Mouse (Mus musculus) embryo, embryonic 10.5 days (tissue): Measurements from ENCODE around the gene Glcci1.
"Not testable (repeated sequence)": the region's sequence is repeated elsewhere in the genome, so short reads cannot be mapped to it uniquely, and the experiment has no call there.

Experiments used
- DNase-seq: peaks from one replicate; pipeline ENCODE4 v3.0.0-alpha.2; 2015; ENCODE audit warnings: low spot score

Glcci1 gene

DNA sequence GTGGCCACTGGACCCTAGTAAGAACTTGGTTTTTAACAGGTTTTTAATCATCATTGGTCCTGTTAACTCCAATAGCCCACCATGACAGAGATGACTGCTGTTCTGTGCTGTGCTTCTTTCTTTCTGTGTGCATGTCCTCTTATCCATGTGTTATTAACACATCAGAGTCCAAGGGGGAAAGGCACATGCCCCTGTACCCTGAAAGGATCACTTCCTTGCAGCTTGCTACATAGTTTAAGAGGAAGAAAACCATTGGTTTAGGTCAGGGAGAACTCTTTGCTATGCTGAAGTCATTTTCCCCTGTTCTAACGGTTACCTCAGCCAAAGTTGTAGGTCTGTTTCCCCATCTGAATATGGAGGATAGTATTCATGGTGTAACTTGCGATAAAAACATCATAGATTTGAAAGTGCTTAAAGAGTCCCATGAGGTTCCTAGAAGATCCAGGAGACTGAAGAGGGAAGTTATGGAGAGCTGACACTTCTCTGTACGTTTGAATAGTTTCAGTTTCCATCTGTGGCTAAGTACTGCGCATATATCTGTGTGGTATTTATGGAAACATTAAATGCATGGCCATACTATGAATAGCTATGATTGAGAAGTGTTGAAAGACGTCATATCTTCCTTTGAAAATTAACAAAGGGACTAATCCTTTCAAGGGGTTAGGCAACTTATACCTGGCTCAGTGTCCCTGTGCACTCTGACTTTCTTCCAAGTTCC lies 14.1 kb upstream of the Glcci1 start:
- DNase-seq, result no peak

DNA sequence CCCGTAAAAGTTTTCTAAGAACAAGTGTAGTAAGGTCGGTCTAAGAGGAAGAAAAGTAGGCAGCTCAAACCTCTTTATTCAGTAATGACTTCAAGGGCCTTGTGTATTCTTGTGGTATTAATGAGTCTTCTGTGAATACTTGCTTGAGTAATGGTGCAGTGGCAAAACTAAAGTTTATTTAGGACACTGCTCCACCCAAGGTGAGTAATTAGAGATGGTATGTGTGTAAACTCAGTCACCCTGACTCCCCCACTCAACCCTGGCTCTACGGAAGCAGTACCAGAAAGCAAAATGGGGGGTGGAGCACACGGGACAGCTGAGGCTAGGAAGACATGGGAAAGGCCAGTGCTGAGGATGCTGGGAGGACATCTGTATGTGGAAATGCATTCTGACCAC lies 13.6 kb upstream of the Glcci1 start:
- DNase-seq, result no peak

DNA sequence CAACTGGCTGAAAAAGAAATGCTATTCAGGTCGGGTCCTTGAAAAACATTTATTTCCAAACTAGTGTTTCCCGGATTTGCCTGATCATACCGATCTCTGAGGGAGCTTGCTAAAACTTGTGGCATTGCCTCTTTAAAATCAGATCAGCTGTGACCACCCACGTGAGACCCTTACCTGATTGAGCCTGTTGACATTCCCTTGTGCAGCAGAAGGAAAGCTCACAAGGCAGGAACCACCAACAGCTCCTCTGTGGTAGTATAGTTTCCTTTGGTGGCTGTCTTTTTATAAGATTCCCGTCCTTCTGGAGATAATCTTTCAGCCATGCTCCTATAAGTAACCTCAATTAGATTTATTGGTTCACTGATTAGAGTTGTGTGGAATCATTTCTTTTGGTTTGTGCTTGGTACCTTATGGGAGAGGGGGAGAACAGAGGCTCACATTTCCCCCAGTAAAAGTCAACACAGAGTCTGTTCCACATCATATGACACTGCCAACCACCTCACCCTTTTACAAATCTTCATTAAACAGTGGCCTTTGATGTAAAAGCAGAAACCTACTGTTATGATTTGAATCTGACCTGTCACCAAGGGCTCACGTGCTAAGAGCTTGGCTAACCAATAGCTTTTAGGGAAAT lies 12.0 kb upstream of the Glcci1 start:
- DNase-seq, result no peak

DNA sequence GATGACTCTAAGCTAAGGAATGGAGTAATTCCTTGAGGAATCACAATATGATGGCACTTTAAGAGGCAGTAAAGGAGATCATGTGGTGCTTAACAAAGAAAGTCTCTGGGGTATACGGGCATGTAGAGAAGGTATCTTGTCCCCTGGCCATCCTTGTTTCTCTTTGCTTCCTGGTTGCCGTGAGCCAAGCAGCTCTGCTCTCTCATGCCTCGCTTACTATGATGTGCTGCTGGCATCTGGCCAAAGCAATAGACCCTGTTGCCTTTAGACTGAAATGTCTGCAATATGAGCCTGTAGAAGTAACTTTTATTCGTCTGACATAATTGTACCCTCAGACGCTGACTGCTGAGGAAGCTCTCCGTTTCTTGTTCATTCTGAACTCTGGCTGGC lies 11.5 kb upstream of the Glcci1 start:
- no peak for DNase-seq

DNA sequence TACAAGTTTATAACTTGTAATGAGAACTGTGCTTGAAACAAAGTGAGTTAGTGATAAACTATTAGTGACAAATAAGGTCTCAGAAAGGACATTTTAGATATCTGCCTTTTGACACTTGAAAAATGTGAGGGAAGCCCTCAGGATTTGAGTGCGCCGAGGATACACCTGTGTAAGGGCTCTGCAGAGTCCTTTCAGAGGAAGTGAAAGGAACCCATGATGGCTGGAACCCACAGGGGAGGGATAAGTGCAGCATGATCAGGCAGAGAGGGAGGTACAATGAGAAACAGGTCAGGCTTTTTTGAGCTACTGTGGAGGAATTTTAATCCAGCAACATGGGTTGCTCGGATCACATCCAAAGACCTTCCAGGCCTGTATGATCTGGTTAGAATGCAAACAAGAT lies 10.4 kb upstream of the Glcci1 start:
- no peak for DNase-seq

DNA sequence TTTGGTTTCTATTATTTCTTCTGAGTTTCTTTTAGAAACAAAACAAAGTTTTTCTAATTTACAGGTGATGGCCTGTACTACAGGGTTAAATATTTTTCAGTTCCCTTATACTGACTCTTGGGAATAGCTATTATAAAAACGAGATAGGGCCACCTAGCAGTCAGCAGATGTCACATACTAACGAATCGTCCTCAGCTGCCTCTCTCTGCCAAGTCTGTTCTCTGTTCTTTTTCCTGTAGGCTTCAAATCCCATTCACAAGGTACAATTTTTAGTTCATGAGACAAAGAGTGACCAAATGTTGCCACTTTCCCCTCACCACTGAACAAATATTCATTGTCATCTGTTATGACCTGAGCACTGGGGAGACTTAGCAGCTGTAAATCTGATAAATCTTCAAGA lies 5.4 kb upstream of the Glcci1 start:
- DNase-seq, result no peak

DNA sequence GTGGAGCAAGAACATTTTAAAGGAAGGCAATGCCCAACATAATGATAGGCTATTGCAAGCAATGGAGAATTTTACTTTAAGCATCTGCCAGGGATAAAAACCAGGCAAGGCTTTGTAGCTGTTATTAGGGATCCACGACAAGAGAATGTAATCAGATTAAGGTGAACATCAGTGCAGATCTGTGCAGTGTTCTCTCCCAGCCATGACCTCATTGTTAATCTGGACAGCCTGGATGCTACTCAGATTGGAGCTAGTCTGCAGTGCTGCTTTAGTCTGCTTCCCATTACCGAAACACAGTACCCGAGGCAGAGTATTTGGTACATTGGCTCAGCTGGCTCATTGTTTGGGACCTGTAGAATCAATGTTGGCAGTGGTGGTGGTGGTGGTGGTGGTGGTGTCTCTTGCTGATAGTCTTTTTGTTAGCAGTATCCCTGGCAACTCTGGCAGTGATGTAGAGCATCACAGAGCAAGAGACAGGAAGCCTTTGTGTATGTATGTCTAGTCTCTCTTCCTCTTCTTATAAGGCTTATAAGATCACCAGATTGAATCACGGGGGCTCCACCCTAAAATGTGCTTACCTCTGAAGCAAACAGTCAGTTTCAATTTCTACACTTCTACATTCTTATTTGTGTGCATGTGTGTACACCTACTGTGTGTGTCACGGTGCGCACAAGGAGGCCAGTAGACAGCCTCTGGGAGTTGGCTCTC lies 4.7 kb upstream of the Glcci1 start:
- DNase-seq, result no peak

DNA sequence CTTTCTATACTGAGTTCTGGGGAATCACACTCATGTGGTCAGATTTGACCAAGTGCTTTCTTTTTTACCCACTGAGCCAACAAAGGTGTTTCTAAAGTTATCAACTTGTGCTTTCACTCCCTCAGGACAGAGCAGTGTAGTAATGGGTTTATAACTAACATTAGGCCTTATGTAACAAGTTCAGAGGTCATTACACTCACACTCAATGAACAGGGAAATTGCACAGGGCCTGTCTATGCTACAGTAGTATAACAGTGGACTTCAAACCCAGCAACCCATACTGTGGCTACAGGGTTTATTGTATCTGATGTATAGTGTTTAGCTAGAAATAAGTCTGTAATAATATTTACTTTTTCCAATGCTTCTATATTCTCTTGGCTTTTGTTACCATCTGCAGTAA lies 2.8 kb upstream of the Glcci1 start:
- DNase-seq, result no peak

DNA sequence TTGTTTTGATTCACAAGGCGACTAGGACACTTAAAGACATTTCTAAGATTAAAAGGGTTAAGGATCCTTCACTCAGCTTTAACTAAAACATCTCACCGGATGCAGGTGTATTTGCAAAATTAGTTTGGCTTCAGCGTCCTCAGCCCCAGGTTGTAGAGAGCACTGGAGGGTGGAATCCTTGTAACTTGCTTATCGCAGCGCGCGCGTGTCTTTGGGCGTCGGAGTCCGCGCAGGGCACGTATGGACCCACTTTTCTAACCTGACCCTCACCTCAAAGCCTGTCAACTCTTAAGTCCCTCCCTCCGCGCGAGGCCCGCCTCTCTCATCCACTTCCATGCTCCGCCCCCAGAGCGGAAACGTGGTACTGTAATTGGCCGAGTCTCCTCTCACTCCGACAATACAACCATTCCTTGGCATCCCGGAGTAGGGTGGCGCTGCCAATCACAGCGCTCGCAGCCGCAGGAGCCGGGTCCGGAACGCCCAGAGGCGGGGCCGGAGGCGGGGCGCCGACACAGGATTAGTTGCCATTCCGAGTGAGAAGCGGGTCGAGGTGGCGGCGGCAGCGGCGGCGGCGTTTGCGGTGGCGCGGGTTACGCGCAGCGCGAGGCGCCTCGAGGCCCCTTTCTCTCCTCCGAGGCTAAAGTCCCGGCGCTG lies 390 bp upstream of the Glcci1 start:
- DNase-seq, result peak; percentile 99

DNA sequence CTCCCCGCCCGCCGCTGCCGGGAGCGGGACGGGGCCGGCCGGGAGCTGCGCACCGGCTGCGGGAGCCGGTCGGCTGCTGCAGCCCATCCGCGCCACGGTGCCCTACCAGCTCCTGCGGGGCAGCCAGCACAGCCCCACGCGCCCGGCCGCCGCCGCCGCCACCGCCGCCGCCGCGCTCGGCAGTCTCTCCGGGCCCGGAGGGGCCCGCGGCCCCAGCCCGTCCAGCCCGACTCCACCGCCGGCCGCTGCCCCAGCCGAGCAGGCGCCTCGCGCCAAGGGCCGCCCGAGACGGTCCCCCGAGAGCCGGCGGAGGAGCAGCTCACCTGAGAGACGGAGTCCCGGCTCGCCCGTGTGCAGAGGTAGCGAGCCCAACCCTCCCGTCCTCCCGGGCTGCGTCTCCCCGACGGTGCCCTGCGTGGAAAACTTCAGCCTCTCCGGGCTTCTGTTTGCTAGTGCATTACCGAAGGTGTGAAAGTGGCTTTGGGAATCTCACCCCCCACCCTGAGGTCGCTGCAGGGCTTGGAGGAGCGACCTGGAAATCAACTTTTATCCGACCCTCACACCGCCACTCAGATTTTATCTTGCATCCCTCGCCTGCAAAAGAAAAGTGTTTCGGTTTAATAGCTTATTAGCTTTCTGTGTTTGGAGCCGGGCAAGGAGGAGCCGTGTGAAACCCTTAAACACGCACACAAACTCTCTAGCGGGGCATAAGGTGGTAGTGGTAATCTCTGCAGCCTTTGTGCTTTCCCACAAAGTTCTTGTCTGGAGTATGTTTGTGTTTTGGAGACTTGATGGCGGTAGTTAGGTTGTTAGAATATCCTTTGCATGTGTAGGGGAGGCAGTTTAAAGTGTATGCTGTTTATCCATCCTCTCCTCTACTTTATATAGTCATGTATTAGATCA lies 812 bp downstream of the Glcci1 start:
- DNase-seq, result peak; percentile 52

DNA sequence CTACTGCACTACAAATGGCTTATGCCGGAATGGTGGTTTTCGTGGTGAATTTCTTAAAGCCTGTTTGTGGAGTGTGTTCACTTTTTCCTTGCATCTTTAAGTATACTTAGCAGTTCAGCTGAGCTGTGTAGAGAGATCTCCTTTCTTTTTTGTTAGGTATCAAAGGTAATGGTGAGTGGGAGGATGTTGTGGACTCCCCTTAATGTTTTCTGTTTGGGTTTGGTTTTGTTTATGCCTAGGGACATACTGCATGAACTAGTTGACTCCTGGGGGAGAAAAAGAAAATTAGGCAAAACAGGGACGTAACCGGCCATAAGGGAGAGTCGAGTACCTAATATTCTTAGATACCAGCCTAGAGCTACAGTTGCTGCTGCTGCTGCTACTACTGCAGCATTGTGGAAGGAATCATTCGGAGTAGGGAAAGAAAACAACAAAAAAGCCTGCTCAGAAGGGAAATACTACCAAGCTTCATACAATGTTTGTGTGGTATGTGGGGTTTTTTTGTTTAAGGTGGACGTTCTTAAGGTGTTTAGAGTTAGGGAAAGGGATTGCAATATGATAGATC lies 1.5 kb downstream of the Glcci1 start:
- peak; percentile 38 for DNase-seq

DNA sequence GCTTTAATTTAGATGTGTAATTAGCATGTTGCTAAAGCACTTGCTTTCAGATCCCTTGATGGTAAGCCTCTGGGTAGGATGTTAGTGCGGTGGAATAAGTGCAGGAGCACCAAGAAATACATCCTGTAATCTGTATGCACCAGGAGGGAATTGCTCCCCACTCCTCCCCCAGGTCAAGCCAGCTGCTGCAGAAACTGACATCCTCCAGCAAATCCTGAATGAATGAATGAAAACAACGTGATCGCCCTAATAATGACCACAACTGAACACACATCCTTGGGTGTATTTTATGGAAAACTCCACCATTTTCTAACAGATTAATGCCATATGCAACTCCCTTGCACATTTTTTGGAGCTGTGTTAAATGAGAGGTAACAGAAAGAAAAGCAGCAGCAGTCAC lies 2.0 kb downstream of the Glcci1 start:
- DNase-seq, result peak; percentile 42

DNA sequence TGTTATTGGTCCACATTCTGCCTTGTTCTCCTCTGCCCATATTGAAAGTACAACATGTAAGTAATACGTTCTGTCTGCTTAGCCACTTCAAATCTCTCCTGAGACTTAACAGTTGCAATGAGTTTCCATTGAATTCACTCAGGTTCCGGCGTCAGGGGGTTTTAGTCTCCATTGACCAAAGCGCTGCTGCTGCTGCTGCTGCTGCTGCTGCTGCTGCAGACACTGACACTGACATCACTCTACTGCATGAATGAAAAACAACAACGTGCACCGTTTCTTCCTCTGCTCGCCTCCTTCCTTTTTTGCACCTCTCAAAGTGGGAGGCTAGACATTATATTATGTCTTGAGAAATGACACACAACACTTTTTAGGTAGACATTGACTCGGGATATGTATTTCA lies 3.0 kb downstream of the Glcci1 start:
- peak; percentile 52 for DNase-seq

DNA sequence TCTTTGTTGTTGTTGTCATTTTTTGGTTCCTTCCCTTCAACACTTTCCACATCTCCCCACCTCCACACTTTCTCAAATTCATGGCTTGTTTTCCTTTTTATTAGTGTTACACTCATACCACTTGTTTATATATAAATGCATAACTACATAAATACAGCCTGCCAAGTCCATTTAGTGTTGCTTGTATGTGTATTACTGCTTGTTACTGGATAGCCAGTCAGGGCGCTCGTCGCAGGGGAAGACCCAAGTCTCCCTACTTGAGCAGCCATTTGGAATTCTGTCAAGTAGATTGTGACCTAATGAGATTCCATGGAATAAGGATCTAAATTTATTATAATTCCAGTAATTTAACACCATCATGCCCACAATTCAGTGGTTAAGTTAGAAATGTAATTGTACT lies 10.3 kb downstream of the Glcci1 start:
- no peak for DNase-seq

DNA sequence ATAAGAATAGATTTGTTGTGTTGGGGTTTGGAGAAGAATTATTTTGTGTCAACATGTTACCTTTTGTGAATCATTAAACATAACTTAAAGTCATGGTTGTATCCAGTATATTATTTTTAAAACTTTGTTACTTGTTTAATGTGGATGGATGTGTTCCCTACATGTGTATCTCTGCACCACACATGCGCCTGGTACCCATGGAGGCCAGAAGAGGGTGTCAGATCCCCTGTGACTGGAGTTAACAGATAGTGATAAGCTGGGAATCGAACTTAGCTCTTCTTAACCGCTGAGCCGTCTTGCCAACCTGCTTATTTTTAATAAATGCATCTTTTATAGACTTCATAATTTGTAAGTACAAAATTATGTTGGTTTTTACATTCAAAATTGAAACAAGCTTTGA lies 11.8 kb downstream of the Glcci1 start:
- no peak for DNase-seq

DNA sequence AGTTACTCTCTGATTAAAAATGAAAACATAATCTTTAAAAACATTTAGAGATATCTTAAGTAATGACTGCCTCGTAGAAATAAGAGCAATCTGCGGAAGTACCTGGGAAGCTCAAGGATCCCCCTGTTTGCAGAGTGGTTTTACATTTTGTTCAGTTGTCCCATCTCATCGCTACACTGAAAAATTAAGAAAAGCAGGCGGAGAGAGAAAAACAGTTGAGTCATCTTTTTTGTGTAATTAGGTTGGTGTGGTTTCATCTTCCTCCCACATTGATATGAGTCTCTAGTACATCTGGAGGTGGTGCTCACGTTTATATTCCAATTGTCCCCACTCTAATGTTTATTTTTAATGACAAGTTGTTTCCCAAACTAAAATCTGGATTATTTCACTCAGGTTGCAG lies 15.3 kb downstream of the Glcci1 start:
- DNase-seq, result no peak

DNA sequence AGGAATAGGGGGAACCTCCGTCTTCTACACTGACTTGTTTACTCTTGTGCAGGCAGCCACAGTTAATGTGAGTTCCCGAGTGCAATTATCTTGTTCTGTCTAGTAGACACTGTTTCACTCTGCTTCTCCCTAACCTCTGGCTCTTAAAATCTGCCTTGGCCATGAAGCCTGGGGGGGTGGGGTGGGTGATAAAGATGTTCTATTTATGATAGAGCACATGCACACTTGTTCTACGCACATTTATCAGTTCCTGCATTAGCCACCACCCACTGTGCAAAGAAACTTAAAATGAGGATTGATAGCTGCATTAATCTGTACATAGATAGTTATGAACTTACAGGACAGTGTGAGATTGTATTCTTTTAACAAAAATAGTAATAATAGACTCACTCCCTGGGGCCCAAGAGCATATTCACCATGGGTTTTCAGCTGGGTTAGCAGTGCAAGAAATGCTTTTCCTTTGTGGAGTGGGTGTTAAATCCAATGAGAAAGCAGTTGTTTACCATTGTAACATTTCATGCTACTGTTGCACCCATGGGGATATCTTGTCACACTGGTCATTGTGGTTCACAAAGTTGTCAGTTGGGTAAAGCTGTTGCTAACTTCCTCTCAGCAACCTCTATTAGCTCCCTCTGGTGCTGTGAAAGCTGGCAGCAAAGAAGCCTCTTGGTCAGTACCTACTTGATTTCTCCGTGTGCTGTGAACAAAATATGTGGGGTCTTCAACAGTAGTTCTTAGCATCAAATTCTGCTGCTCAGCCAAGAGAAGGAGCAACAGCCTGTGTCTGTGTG lies 21.9 kb downstream of the Glcci1 start:
- DNase-seq, result no peak

DNA sequence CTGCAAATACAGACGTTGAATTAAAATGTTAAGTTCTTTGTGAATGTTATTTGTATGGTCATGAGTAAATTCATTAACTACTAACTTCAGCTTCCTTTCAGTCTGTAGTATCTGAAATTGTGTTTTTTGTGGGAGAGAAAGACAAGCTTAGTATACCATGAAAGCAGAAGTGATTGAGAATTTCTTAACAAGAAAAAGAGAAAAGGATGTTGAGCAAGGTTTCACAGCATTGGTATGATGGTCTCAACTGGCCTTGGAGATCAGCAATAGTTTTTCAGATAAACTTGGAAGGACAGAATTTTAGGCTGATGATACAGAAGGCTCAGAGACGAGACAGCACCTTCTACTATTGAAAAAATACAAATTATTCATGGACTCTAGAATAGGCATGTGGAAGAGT lies 27.5 kb downstream of the Glcci1 start:
- DNase-seq, result no peak

DNA sequence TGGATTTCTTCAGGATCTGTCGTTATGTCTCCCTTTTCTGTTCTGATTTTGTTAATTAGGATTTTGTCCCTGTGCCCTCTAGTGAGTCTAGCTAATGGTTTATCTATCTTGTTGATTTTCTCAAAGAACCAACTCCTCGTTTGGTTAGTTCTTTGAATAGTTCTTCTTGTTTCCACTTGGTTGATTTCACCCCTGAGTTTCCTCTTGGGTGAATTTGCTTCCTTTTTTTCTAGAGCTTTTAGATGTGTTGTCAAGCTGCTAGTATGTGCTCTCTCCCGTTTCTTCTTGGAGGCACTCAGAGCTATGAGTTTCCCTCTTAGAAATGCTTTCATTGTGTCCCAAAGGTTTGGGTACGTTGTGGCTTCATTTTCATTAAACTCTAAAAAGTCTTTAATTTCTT lies 32.1 kb downstream of the Glcci1 start:
- not testable (repeated sequence) for DNase-seq

DNA sequence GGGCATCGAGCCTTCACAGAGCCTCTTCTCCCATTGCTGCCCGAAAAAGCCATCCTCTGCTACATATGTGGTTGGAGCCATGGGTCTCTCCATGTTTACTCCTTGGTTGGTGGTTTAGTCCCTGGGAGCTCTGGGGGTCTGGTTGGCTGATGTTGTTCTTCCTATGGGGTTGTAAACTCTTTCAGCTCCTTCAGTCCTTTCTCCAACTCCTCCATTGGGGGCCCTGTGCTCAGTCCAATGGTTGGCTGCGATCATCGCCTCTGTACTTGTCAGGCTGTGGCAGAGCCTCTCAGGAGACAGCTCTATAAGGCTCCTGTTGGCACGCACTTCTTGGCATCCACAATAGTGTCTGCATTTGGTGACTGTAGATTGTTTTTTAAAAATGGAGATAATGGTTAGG lies 35.4 kb downstream of the Glcci1 start:
- DNase-seq, result no peak

DNA sequence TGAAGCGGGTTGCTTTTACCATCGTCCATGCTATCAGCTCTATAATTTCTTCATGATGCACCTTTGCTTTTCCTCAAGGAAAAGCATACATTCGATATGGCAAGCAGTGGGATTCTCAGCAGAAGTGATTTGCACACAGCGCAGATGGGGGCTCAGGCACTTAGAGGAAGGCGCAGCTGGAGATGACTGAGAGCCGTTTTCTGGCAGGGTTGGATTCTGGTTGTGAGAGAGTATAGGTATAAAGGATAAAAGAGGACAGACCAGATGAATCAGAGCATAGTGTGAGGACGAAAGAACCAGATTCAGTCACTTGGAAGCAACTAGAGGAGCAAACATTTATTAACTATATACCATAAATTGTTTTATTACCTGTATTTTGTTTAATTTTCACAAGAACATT lies 36.4 kb downstream of the Glcci1 start:
- DNase-seq, result no peak
